Comparison of ENCODE assay signal across 1 mouse cellular context in genomic region chr4:148040933-148041610, GRCm38 (mm10).
TF ChIP-seq lines count a peak whose summit lies in the region.

No protein-coding gene starts in this region.

TF ChIP-seq in MEL, 35 proteins besides CTCF, POLR2A, EP300 and RAD21:
- TF ChIP-seq MYC (IDR thresholded peaks at IDR 0.05; ENCODE audit: low read depth, low read length) (no peak), NRF1 (IDR thresholded peaks at IDR 0.05; ENCODE audit: insufficient read depth, low read depth, low read length, poor library complexity, severe bottlenecking) (no peak), USF2 (IDR thresholded peaks at IDR 0.05; ENCODE audit: borderline replicate concordance in 1 of 2, insufficient read depth in 1 of 2, low read depth in 1 of 2, low read length in 2 of 2) (no peak), TAL1 (IDR thresholded peaks at IDR 0.05; ENCODE audit: low read length) (no peak), TBP (IDR thresholded peaks at IDR 0.05; ENCODE audit: low read depth, low read length) (no peak), GABPA (IDR thresholded peaks at IDR 0.05; ENCODE audit: low read depth, low read length) (no peak), KAT2A (conservative IDR thresholded peaks at IDR 0.05; ENCODE audit: low read depth, low read length) (no peak), UBTF (IDR thresholded peaks at IDR 0.05; ENCODE audit: borderline replicate concordance, insufficient read depth, low read depth, low read length) (no peak), POLR2AphosphoS2 (IDR thresholded peaks at IDR 0.05; ENCODE audit: low read length) (no peak), MYB (IDR thresholded peaks at IDR 0.05; ENCODE audit: low read depth, low read length) (no peak), ZMIZ1 (IDR thresholded peaks at IDR 0.05; ENCODE audit: low read depth, low read length) (no peak), MXI1 (IDR thresholded peaks at IDR 0.05; ENCODE audit: low read depth, low read length) (no peak), CHD1 (IDR thresholded peaks at IDR 0.05; ENCODE audit: low read depth, low read length) (no peak), SMC3 (IDR thresholded peaks at IDR 0.05; ENCODE audit: low read depth, low read length) (no peak), POLR2AphosphoS5 (IDR thresholded peaks at IDR 0.05; ENCODE audit: borderline replicate concordance, low read depth, low read length) (no peak), ZKSCAN1 (IDR thresholded peaks at IDR 0.05; ENCODE audit: low read depth, low read length) (no peak), SIN3A (IDR thresholded peaks at IDR 0.05; ENCODE audit: low read length) (no peak)
